Mouse (Mus musculus): Measurements from ENCODE around the gene Tob2. TPM values are rescaled to one million over a fixed set of nuclear protein-coding genes. Genes with fewer than 3 reads are reported as not detected.
A peak's percentile ranks its signal among the peaks of the same experiment; 100 is the strongest.

Tob2 gene
- polyA plus RNA-seq, 1 experiment from 2014 or later, result 19.8 TPM

DNA sequence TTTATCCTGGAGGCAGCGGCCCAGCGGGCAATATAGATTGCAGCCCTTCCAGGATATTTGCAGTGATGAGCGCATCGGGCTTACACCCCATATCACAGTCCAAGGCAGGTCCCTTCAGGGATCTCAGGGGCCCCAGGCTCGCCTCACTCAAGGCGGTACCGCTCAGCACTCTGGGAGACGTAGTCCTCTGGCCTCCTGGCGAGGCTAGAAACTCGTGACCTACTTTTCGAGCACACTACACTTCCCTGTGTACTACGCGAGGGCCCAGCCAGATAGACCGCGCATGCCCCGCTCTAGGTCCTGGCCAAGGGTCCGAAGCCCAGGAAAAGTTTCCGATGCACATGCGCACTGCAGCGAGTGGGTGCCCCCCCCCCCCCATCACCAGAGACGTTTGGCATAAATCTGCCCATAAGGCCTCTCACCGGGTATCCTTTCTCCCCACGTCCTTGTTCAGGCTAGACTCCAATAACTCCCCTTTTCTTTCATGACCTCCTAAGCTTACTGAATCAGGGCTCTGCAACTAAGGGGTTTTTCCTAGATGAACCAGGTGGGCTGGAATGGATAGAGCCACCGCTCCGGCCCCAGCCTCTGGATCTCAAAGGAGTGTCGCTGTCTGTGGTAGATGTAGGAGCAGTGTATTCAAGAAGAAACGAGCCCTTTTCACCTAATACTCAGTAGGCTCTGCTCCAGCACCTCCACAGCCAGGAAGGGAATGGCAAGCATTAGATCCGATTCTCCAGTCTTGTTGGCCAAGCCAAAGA is 2.4 kb downstream of the Tob2 start:
- Histone ChIP-seq H3K4me3 (peak overlapping the region; percentile 95), H3K36me3 (peaks cover 40% of the 10 kb centered on the region), H3K27ac (peak overlapping the region; percentile 96), H3K27me3 (ENCODE audit: low read depth, poor library complexity, severe bottlenecking) (no peaks in the 10 kb centered on the region), H3K4me1 (peaks cover 38% of the 10 kb centered on the region), H3K9me3 (replicated peaks) (no peaks in the 10 kb centered on the region)
- peak; percentile 88 for DNase-seq (ENCODE audit: low spot score)
- under 1% methylated on average over 28 of the region's 28 CpGs for whole genome bisulfite sequencing

DNA sequence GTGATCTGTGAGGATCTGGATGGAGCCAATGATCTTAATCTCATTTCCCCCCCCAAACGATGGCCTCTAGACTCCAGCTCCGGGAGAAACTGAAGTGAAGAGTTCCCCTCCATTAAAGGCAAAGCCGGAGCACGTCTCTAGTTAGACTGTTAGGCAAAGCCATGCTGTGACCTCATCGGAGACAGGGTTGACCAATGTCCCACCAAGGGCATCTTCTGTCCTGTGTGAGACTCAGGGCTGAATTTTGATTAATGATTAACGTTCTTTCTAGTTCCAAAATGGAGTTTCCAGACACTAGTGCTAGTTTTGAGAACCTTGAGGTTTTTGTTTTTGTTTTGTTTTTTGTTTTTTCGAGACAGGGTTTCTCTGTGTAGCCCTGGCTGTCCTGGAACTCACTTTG is 5.5 kb downstream of the Tob2 start:
- peaks cover 28% of the 10 kb centered on the region for H3K4me1 ChIP-seq
- WGBS, result 92% methylated on average over 7 of the region's 7 CpGs
- no peaks in the 10 kb centered on the region for H3K9me3 ChIP-seq (replicated peaks)
- H3K27ac ChIP-seq, result no peak overlapping the region
- H3K4me3 ChIP-seq, result no peak overlapping the region
- H3K36me3 ChIP-seq, result peaks cover 69% of the 10 kb centered on the region
- no peaks in the 10 kb centered on the region for H3K27me3 ChIP-seq (ENCODE audit: low read depth, poor library complexity, severe bottlenecking)
- DNase-seq (ENCODE audit: low spot score), result no peak

DNA sequence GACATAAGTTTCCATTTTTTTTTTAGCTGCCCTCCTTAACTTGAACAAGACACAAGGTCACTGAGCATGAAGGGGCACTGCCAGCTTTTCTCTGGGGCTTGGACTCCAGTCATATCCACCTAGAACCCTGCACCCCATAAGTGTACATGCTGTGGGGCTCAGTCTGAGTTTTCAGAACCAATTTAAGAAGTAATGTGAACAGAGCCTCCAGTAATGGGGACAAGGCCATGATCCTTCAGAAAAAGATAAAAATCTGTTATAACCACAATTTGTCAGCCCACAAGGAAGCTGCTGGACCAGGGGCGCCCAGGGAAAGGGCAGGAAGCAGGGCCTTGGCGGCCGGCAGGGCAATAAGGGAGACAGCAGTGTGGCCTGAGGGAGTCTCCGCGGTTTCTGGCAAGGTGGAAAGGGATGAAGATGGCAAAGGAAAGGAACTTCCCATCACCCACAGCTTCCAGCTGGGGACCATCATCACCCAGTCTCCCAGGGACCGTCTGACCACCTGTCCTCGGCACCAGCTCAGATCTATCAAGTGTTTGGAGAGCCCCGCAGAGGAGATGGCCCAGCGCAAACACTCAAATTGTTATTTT is 6.1 kb downstream of the Tob2 start:
- no peak for DNase-seq (ENCODE audit: low spot score)
- no peaks in the 10 kb centered on the region for H3K27me3 ChIP-seq (ENCODE audit: low read depth, poor library complexity, severe bottlenecking)
- peaks cover 75% of the 10 kb centered on the region for H3K36me3 ChIP-seq
- no peak overlapping the region for H3K27ac ChIP-seq
- WGBS, result 93% methylated on average over 9 of the region's 9 CpGs
- H3K9me3 ChIP-seq (replicated peaks), result no peaks in the 10 kb centered on the region
- H3K4me3 ChIP-seq, result no peak overlapping the region
- peaks cover 28% of the 10 kb centered on the region for H3K4me1 ChIP-seq

DNA sequence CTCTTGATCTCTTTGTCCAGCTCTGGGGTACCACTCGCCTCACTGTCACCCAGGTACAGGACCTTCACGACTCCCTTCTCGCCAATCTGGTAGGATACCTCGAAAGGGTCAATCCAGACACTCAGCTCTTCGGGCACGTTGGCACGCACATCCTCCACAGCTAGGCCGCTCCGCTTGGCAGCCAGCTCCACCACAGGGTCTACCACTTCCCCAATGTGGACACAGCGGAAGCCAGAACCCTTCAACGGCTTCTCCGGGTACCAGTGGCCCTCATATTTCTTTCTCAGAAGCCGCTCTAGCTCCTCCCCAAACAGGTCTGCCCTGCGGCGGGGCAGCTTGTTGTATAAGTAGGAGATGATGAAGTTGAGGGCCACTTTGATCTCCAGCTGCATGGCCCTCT is 7.2 kb downstream of the Tob2 start:
- Histone ChIP-seq H3K27me3 (ENCODE audit: low read depth, poor library complexity, severe bottlenecking) (no peaks in the 10 kb centered on the region), H3K36me3 (peaks cover 85% of the 10 kb centered on the region)
- WGBS, result 97% methylated on average over 15 of the region's 15 CpGs

DNA sequence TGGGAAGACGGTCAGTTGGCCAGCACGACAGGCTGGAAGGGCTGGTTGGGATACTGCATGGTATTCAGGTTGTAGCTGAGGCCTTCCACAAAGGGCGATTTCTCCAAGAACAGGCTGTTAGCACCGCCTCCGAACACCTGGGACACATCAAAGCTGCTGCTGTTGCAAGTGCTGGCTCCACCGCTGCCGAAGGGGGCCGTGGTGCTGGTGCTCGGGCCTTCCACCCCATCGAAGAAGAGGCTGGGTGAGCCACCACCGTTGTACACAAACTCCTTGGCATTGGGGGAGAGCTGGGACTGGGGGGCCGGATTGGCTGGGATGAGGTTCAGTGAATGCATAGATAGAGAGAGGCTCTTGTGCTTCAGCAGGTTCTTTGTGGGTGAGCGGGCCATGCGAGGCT is 7.9 kb downstream of the Tob2 start:
- Histone ChIP-seq H3K27me3 (ENCODE audit: low read depth, poor library complexity, severe bottlenecking) (no peaks in the 10 kb centered on the region), H3K4me3 (no peak overlapping the region), H3K36me3 (peaks cover 85% of the 10 kb centered on the region), H3K27ac (no peak overlapping the region), H3K9me3 (replicated peaks) (no peaks in the 10 kb centered on the region), H3K4me1 (peaks cover 14% of the 10 kb centered on the region)
- DNase-seq (ENCODE audit: low spot score), result no peak
- 87% methylated on average over 14 of the region's 14 CpGs for WGBS

More for the DNA sequence above, 7.2 kb downstream of the Tob2 start:
- Histone ChIP-seq H3K27ac (no peak overlapping the region), H3K9me3 (replicated peaks) (no peaks in the 10 kb centered on the region), H3K4me3 (no peak overlapping the region), H3K4me1 (peaks cover 19% of the 10 kb centered on the region)
- no peak for DNase-seq (ENCODE audit: low spot score)

DNA sequence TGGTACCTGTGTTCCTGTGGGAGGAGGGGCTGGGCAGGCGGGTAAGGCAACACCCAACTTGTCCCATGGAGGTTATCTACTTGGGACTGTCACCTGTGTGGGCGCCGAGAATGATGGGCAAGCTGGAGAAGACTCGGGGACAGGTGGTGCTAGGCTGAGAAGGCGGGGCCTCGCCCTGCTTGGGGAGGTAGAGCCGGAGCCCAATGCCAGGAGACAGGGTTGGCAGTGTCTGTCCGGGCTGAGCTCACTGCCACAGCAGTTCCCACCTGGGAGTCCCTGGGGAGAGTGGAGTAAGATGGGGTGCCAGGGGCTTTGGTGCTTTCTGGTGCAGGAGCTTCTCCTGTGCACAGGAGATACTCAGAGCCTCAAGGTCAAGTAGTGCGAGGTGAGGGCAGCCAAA is 9.5 kb downstream of the Tob2 start:
- Histone ChIP-seq H3K4me1 (peaks cover 7% of the 10 kb centered on the region), H3K4me3 (no peak overlapping the region), H3K9me3 (replicated peaks) (no peaks in the 10 kb centered on the region), H3K27me3 (ENCODE audit: low read depth, poor library complexity, severe bottlenecking) (no peaks in the 10 kb centered on the region), H3K27ac (no peak overlapping the region), H3K36me3 (peaks cover 73% of the 10 kb centered on the region)
- no peak for DNase-seq (ENCODE audit: low spot score)
- 87% methylated on average over 9 of the region's 9 CpGs for WGBS

DNA sequence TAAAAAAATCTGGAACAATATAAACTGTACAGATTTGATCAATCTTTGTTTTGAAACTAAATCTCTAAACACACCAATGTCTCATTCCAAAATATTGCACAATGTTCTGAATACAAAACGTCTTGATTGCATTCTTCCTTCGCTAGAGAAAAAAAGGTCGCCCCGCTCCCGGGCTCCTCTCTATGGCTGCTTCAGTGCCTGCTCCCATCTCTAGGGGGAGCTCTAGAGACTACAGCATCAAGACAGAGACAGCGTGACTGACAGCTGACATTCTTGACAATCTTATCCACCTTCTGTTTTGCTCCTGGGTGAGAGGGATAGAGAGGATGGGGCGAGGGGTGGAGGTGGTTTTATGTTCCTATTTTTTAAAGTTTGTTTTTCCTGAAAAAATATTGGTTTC is 10.3 kb downstream of the Tob2 start:
- Histone ChIP-seq H3K27ac (no peak overlapping the region), H3K4me1 (peaks cover 7% of the 10 kb centered on the region), H3K36me3 (peaks cover 65% of the 10 kb centered on the region), H3K9me3 (replicated peaks) (no peaks in the 10 kb centered on the region), H3K27me3 (ENCODE audit: low read depth, poor library complexity, severe bottlenecking) (no peaks in the 10 kb centered on the region), H3K4me3 (no peak overlapping the region)
- WGBS, result 55% methylated on average over 7 of the region's 7 CpGs
- no peak for DNase-seq (ENCODE audit: low spot score)

DNA sequence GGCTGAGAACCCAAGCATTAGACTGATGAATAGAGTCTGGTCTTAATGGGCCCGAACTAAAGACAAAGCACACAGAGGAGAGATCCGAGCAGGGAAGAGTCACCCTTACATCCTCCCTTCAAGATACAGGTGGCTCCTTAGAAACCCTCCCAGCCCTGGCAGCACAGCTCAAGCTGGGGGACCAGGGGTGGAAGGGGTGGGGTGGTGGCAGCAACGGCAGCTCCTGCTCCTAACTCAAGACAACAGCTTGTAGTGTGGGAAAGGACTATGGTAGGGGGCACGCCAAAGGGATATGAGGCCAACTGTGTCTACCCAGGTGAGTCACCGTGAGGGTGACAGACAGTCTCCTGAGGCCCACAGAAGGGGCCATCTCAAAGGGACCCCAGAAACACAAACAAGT is 10.7 kb downstream of the Tob2 start:
- peaks cover 7% of the 10 kb centered on the region for H3K4me1 ChIP-seq
- H3K9me3 ChIP-seq (replicated peaks), result no peaks in the 10 kb centered on the region
- H3K27ac ChIP-seq, result no peak overlapping the region
- peaks cover 62% of the 10 kb centered on the region for H3K36me3 ChIP-seq
- H3K4me3 ChIP-seq, result no peak overlapping the region
- no peak for DNase-seq (ENCODE audit: low spot score)
- no peaks in the 10 kb centered on the region for H3K27me3 ChIP-seq (ENCODE audit: low read depth, poor library complexity, severe bottlenecking)
- 94% methylated on average over 5 of the region's 5 CpGs for WGBS

DNA sequence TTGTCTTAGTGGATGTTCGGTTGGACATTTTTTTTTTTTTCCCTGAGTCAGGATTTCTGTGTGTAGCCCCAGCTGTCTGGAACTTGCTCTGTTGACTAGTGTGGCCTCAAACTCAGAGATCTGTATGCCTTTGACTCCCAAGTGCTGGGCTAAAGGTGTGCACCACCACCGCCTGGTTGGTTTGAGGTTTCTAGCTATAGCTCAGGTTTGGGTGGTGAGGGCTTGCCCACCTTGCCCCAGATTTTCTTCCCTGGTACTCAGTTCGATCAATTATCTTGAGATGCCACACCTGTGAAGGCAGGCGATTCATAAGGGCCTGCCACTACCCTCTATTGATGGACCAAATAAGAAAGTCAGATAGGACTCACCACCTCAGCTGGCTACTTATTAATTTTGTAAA is 11.4 kb downstream of the Tob2 start:
- no peak for DNase-seq (ENCODE audit: low spot score)
- Histone ChIP-seq H3K9me3 (replicated peaks) (no peaks in the 10 kb centered on the region), H3K36me3 (peaks cover 55% of the 10 kb centered on the region), H3K27me3 (ENCODE audit: low read depth, poor library complexity, severe bottlenecking) (no peaks in the 10 kb centered on the region), H3K27ac (no peak overlapping the region), H3K4me3 (no peak overlapping the region), H3K4me1 (peaks cover 7% of the 10 kb centered on the region)
- WGBS, result 93% methylated on average over 4 of the region's 4 CpGs

DNA sequence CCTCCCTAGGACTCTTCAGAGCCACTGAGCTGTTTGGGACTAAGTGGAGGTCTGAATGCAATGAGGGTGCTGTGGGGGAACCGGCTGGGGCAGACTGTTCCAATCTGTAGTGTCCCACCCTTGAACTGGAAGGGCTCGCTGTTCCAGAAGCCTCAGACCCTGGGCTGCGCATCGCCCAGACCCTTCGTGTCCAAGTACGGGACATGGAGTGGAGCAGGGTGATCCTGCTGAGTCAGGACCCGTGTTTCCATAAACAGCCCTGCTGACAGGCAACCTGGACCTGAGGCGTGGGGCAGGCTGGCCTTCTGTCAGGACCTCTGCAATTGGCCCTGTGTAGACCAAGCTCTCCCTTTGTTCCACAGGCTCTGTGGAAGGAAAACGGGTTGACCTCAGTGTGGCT is 11.8 kb downstream of the Tob2 start:
- no peak for DNase-seq (ENCODE audit: low spot score)
- WGBS, result 89% methylated on average over 9 of the region's 9 CpGs
- Histone ChIP-seq H3K4me3 (no peak overlapping the region), H3K9me3 (replicated peaks) (no peaks in the 10 kb centered on the region), H3K27ac (no peak overlapping the region; the same call in 1 of the 2 replicates), H3K36me3 (peaks cover 50% of the 10 kb centered on the region), H3K27me3 (ENCODE audit: low read depth, poor library complexity, severe bottlenecking) (no peaks in the 10 kb centered on the region), H3K4me1 (peaks cover 7% of the 10 kb centered on the region)

DNA sequence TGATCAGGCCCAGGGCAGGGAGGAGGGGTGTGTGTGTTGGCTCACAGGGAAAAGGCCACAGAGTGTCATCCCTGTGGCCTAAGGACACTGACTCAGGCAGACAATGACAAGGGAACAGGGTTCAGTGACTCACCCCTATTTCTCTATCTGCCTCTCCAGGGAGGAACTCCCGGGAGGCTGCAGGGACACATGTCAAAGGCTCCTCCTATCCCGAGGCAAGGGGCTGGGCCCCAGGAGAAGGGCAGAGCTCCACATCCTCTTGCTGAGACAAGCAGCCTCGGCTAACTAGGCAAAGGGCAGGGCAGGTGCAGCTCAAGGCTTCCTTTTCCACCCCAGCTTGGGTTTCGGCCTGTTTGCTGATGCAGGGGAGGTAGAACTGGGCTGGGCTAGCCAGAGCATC is 12.9 kb downstream of the Tob2 start:
- 46% methylated on average over 4 of the region's 4 CpGs for WGBS
- H3K27ac ChIP-seq, result no peak overlapping the region
- DNase-seq (ENCODE audit: low spot score), result no peak

DNA sequence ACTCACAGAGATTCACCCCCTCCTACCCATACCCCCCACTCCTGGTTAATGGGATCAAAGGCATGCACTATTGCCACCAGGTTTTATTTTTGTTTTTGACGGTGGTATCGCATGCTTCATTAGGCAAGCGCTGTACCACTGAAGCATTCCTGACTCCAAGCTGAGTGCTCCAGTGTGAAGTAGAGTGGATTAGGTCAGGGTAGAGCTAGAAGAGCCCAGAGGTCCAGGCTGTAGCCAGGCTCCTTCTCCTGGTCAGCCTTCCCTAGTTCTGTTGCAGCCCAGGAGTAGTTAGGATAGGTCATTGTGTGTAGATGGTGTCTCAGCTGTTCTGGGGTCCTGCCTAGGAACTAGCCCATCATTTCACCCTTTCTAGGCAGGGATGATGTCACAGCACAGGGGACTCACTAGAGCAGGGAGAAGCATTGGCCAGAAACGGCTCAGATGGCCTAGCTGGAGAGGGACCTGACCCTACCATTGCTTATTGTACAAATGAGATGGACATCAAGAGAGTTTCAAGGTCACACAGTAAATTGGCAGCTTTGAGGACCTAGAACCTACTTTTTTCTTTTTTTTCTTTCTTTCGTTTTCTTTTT is 13.5 kb downstream of the Tob2 start:
- Histone ChIP-seq H3K4me1 (no peaks in the 10 kb centered on the region), H3K9me3 (replicated peaks) (no peaks in the 10 kb centered on the region), H3K27ac (no peak overlapping the region), H3K27me3 (ENCODE audit: low read depth, poor library complexity, severe bottlenecking) (no peaks in the 10 kb centered on the region), H3K4me3 (no peak overlapping the region), H3K36me3 (peaks cover 34% of the 10 kb centered on the region)
- 84% methylated on average over 5 of the region's 5 CpGs for WGBS
- no peak for DNase-seq (ENCODE audit: low spot score)

More for the DNA sequence above, 12.9 kb downstream of the Tob2 start:
- H3K4me1 ChIP-seq, result peaks cover 4% of the 10 kb centered on the region
- peaks cover 40% of the 10 kb centered on the region for H3K36me3 ChIP-seq
- H3K9me3 ChIP-seq (replicated peaks), result no peaks in the 10 kb centered on the region
- H3K4me3 ChIP-seq, result no peak overlapping the region
- H3K27me3 ChIP-seq (ENCODE audit: low read depth, poor library complexity, severe bottlenecking), result no peaks in the 10 kb centered on the region

DNA sequence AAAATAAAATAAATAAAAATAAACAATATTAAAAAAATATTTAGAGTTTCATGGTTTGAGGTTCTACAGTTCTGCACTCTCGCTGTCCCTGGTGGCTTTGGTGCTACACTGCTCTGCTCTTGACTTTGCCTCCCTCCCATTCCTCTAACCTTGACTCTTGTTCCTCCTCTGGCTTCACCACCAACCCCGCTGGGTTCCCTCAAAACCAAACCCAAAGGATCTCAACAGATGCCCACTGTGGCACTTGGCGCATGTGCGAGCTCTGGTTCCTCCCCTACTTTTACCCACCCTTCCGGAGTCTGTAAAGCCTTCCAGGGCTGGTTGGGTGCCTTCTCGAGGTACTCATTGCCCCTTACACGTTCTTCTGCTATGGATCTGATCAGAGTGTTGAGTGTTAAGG is 16.3 kb downstream of the Tob2 start:
- Histone ChIP-seq H3K36me3 (peaks cover 8% of the 10 kb centered on the region), H3K27me3 (ENCODE audit: low read depth, poor library complexity, severe bottlenecking) (peaks cover 5% of the 10 kb centered on the region; the same call in 1 of the 2 replicates), H3K4me3 (no peak overlapping the region), H3K27ac (no peak overlapping the region), H3K9me3 (replicated peaks) (no peaks in the 10 kb centered on the region), H3K4me1 (peaks cover 3% of the 10 kb centered on the region)
- DNase-seq (ENCODE audit: low spot score), result no peak
- WGBS, result 87% methylated on average over 7 of the region's 7 CpGs
